Mouse (Mus musculus) left cerebral cortex, postnatal 36 days (tissue): ENCODE data around the gene Gtf3c3. TPM values are rescaled to one million over a fixed set of nuclear protein-coding genes. Genes with fewer than 3 reads are reported as not detected.

ENCODE experiments used
- DNase-seq, 2 experiments: peaks; one replicate each; pipeline ENCODE4 v3.0.0; 2021 to 2022; ENCODE audit warnings: low spot score in 2 of 2, mixed read lengths in 1 of 2
- intact Hi-C: fragments of 180-260 bp; cut with DNase I; formaldehyde crosslinking; loops from one replicate; pipeline ENCODE4 v1.15.1; 2025
- total RNA-seq, 2 experiments: library from RNA; stranded (reverse); gene quantifications; 2 replicates each; pipeline ENCODE4 v1.2.3; 2021

The Gtf3c3 gene
- 10 to 100 TPM; 25.2 to 35.0 TPM for total RNA-seq

GRCm38 (mm10) chr1:54438340-54439079 lies at the start of gene Gtf3c3:
Gene Gtf3c3 (minus strand): TSS chr1:54438971.
- DNase-seq, result peak; percentile 79 to 81
- intact Hi-C loops, result no loop called here

DNA sequence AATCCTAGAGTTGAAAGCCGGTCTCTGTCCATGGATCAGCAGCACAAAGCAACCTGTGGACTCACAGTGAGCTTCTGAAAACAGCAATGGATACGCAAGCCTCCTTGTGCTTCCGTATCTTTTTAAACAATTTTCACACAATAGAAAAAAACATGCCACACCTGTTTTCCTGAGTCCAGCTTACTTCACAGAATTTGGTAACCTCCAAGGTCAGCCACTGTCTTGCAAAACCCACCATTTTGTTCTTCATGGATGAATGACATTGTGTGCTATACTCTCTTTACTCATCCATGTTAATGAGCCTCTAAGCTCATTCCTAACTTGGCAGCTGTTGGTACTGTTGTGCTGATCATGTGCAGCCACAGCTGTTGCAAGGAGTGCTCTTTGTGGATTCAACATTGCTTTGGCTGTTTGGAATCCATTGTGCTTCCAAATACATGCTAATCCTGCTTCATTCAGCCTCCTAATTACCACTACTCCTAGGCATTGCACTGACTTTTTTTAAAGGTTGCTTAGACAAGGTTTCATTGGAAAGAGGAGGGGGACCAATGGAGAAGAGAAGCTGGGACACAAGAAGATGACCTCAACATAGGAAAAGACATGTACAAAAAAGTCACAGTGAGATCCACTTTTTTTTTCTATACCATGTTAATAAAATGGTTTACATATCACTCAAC lies 46.1 kb upstream of the Gtf3c3 start:
- intact Hi-C loops, result no loop called here
- DNase-seq, result no peak

- intact Hi-C loops, result no loop called here
- DNase-seq, result no peak
Observed at GRCm38 (mm10) chr1:54480491-54480890, 41.7 kb upstream of the Gtf3c3 start.

DNA sequence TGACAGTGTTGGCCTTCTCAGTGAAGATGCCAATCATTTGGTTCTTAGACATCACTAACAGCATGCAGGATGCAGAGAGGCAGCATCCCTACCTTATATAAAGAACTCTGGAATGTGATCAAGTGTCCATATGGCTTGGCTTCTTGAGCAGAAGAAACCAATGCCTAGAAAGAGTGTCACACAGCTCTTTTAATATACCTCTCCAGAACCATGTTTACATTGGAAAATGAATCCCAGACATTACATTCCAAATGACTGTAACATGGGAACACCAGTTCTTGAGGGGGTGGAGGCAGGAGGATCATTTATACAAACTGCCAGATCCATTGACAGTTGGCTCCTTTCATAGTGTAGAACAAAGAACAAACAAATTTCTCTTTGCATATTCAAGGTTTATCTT lies 29.9 kb upstream of the Gtf3c3 start:
- peak; percentile 11 to 30 for DNase-seq
- intact Hi-C loops, result no loop called here

DNA sequence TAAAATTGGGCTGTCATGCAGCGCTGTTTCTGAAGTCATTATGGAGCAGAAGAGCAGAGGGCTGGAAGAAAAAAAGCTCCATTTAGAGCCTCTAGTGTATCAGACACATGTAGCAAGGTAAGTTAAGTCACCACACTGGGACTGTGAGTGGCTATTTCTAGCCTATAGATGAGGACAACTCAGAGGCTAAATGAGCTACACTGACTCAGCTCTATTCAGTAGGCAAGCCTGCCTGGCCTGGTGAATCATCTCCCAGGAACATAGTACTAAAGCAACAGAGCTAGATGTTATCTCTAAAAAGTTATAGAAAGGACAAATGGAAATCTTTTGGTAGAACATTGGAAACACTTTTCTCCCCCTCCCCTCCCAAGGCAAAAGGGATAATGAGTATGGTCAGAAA lies 28.6 kb upstream of the Gtf3c3 start:
- intact Hi-C loops, result no loop called here

GRCm38 (mm10) chr1:54452116-54452515 lies 13.3 kb upstream of the Gtf3c3 start:
- intact Hi-C loops, result no loop called here
- no peak for DNase-seq

More for the DNA sequence above, 28.6 kb upstream of the Gtf3c3 start:
- peak in 1 of 2 experiments; percentile 33 for DNase-seq

- no peak for DNase-seq
- intact Hi-C loops, result no loop called here
Observed at GRCm38 (mm10) chr1:54448833-54449232, 10.1 kb upstream of the Gtf3c3 start.

DNA sequence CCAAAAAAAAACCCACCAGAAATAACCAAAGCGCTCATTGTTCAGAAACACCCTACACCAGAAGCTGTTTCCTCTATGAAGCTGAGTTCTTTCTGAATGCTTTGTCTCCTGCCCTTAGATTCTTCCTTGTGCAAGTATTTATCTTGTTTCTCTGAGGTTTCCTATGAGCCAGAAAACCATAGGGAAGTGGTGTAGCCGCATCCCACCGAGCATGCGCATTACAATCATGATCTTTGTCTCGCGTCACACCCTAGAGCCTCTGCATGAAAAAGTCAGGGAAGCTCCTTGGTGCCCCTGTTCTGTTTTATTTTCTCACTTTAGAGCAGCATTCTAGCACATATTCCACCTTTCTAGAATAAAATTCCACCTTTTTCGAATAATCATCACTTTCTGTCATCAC lies 4.9 kb upstream of the Gtf3c3 start:
- DNase-seq, result no peak
- intact Hi-C loops, result no loop called here

DNA sequence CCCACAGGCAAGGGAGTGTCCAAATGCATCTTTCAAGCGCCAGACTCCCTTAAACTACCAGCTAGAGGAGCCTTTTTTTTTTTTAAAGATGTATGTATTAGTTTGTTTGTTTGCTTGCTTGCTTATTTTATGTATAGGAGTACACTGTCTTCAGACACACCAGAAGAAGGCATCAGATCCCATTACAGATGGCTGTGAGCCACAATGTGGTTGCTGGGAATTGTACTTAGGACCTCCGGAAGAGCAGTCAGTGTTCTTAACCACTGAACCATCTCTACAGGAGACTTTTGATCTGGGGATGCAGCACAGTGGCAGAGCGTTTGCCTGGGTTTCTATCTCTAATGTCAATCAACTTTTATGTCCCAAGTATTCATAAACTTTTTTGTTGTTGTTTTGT lies 307 bp upstream of the Gtf3c3 start:
- no peak for DNase-seq
- intact Hi-C loops, result no loop called here

- intact Hi-C loops, result no loop called here
- no peak for DNase-seq
Observed at GRCm38 (mm10) chr1:54422195-54422750, 16.5 kb downstream of the Gtf3c3 start.

- intact Hi-C loops, result no loop called here
- DNase-seq, result no peak
Observed at GRCm38 (mm10) chr1:54421670-54422069, 17.1 kb downstream of the Gtf3c3 start.

GRCm38 (mm10) chr1:54402736-54403135 lies 36.0 kb downstream of the Gtf3c3 start:
- intact Hi-C loops, result no loop called here
- no peak for DNase-seq

- DNase-seq, result no peak
- intact Hi-C loops, result no loop called here
Observed at GRCm38 (mm10) chr1:54384221-54384620, 54.5 kb downstream of the Gtf3c3 start.

- DNase-seq, result peak; percentile 14 to 16
- intact Hi-C loops, result no loop called here
Observed at GRCm38 (mm10) chr1:54380978-54381914, 57.5 kb downstream of the Gtf3c3 start.

DNA sequence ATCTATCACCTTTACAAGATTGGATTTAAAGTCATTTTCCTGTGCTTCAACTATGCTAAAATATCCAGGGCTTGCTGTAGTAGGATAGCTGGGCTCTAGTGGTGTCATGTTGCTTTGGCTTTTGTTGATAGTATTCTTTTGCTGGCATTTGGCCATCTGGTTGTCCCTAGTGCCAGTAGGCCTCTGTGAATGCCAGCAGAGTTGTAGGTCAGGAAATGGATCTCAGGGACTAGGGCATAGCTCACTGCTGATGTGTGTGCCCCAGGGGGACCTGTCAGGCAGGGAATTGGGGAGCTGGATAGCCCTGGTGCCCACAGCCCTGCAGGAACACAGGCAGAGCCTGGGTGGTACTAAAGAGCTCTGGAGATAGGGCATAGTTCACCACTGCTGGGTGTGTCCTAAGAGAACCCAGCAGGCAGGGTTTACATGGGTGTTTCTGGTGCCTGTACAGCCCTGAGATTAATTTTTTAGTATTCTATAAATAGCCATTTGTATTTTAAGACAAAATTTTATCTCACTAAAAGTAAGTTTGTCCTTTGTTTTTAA lies 61.2 kb downstream of the Gtf3c3 start:
- no peak for DNase-seq
- intact Hi-C loops, result loop anchor here (5.0 kb wide), 1 partner anchor 470 kb away; no protein-coding TSS in a partner anchor

DNA sequence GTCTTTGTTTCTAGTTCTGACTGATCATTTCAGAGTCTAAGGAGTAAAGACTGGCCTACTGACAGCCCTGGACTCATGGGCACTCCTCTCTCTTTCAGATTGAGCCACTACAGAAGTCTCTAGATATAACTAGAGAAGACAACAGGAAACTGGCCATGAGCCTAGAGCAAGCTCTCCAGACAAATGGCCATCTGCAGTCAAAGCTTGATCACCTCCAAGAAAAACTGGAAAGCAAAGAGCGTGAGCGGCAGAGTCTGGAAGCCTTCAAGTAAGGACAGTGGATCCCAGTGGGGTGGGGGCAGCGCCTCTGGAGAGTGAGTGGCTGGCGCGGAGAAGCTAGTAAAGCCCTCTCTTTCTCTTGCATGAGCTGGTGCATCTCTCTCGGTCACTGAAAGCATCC lies 82.2 kb downstream of the Gtf3c3 start:
- no peak for DNase-seq

GRCm38 (mm10) chr1:54355485-54355884 lies 83.3 kb downstream of the Gtf3c3 start:
- intact Hi-C loops, result no loop called here
- no peak for DNase-seq

More for the DNA sequence above, 82.2 kb downstream of the Gtf3c3 start:
- intact Hi-C loops, result no loop called here

- DNase-seq, result no peak
- intact Hi-C loops, result no loop called here
Observed at GRCm38 (mm10) chr1:54354786-54355185, 84.0 kb downstream of the Gtf3c3 start.
